Mouse (Mus musculus): ENCODE measurements around the gene Dusp13. TPM values are rescaled to one million over a fixed set of nuclear protein-coding genes. Genes with fewer than 3 reads are reported as not detected.

Dusp13 gene
- polyA plus RNA-seq, 2 experiments = 0.04 TPM; not detected in 1

DNA sequence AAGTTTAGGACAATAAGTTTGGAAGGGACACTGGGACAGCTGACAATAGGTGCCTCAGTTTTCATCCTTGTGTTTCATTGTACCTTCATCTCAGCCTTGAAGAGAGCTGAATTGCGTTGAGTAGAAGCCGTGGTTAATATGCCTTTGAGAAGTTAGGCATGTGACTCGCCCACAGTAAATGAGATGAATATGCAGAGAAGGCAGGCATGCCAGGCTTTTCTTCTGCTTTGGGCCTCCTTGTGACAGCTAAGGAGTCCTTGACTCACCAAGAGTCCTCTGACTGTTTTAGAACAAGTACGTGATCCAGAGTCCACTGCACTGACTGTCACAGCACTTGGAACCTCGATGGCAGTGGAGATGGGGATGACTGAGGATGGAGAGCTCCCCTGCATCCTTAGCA is 37.1 kb upstream of the Dusp13 start:
- H3K4me2 ChIP-seq (ENCODE audit: low read depth) = no peak overlapping the region
- no peak overlapping the region for H3K27ac ChIP-seq
- H3K27me3 ChIP-seq (ENCODE audit: control insufficient read depth, insufficient read depth, low read length) = no peaks in the 10 kb centered on the region
- H3K36me3 ChIP-seq (replicated peaks; ENCODE audit: control insufficient read depth, insufficient read depth, low read depth) = peaks cover 5% of the 10 kb centered on the region
- WGBS (ENCODE audit: insufficient replicate concordance) = 79% methylated on average over 5 of the region's 5 CpGs
- no peak overlapping the region for H3K4me3 ChIP-seq (ENCODE audit: insufficient read depth in 1 of 2, low read depth in 2 of 2, low read length in 2 of 2)
- H3K4me1 ChIP-seq (replicated peaks; ENCODE audit: control insufficient read depth in 2 of 2, insufficient read depth in 2 of 2, low read length in 1 of 2) = no peaks in the 10 kb centered on the region
- no peak for TF ChIP-seq CTCF (IDR thresholded peaks at IDR 0.05; ENCODE audit: low read depth)
- no peak for TF ChIP-seq EP300 (IDR thresholded peaks at IDR 0.05; ENCODE audit: low read depth)
- no peak overlapping the region for H3K9ac ChIP-seq (replicated peaks)
- DNase-seq (ENCODE audit: low read depth in 3 of 3, low spot score in 3 of 3) (no peak), ATAC-seq (ENCODE audit: insufficient read depth) (no peak)
- no peaks in the 10 kb centered on the region for H3K9me3 ChIP-seq (ENCODE audit: control insufficient read depth, low read length)

DNA sequence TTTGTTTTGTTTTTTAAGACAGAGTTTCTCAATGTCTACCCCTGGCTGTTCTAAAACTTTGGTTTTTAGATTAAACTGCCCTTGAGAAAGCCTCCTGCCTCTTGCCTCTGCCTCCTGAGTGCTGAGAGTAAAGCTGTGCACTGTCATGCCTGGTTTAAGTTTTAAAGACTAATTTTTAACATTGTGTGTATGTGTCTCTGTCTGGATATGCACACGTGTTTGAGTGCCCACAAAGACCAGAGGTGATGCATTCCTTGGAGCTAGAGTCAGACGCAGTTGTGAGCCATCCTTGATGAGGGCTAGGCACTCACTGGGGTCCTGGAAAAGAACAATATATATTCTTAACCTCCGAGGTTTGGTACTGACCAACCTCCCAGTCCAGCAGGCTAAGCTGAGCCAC is 36.4 kb upstream of the Dusp13 start:
- DNase-seq (ENCODE audit: low read depth in 3 of 3, low spot score in 3 of 3) (no peak), ATAC-seq (ENCODE audit: insufficient read depth) (no peak)
- WGBS (ENCODE audit: insufficient replicate concordance) = 73% methylated on average over 3 of the region's 3 CpGs
- TF ChIP-seq EP300 (IDR thresholded peaks at IDR 0.05; ENCODE audit: low read depth) = no peak
- TF ChIP-seq CTCF (IDR thresholded peaks at IDR 0.05; ENCODE audit: low read depth) = no peak
- H3K9ac ChIP-seq (replicated peaks) = no peak overlapping the region
- H3K36me3 ChIP-seq (replicated peaks; ENCODE audit: control insufficient read depth, insufficient read depth, low read depth) = peaks cover 5% of the 10 kb centered on the region
- H3K27ac ChIP-seq = no peak overlapping the region
- no peak overlapping the region for H3K4me2 ChIP-seq (ENCODE audit: low read depth)
- H3K4me3 ChIP-seq (ENCODE audit: insufficient read depth in 1 of 2, low read depth in 2 of 2, low read length in 2 of 2) = no peak overlapping the region
- no peaks in the 10 kb centered on the region for H3K4me1 ChIP-seq (replicated peaks; ENCODE audit: control insufficient read depth in 2 of 2, insufficient read depth in 2 of 2, low read length in 1 of 2)
- no peaks in the 10 kb centered on the region for H3K9me3 ChIP-seq (ENCODE audit: control insufficient read depth, low read length)
- no peaks in the 10 kb centered on the region for H3K27me3 ChIP-seq (ENCODE audit: control insufficient read depth, insufficient read depth, low read length)

DNA sequence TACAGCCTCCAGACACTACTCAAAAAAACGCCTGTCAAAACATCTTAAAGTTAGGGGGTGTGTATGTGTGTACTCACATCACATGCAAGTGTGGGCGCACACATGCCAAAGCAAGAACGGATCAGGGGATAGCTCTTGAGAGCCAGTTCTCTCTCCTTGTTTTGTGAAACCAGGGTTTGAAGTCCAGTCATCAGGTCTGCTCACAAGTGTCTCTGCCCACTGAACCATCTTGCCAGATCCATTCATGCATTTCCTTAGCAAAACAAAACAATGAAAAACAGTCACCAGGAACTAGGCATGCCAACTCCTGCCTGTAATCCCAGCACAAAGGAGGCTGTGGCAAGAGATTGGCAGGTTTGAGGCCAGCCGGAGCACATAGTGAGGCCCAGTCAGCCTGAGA is 35.5 kb upstream of the Dusp13 start:
- H3K27me3 ChIP-seq (ENCODE audit: control insufficient read depth, insufficient read depth, low read length) = no peaks in the 10 kb centered on the region
- peaks cover 5% of the 10 kb centered on the region; the same call in 1 of the 2 replicates for H3K36me3 ChIP-seq (replicated peaks; ENCODE audit: control insufficient read depth, insufficient read depth, low read depth)
- no peaks in the 10 kb centered on the region for H3K9me3 ChIP-seq (ENCODE audit: control insufficient read depth, low read length)
- TF ChIP-seq EP300 (IDR thresholded peaks at IDR 0.05; ENCODE audit: low read depth) (no peak), CTCF (IDR thresholded peaks at IDR 0.05; ENCODE audit: low read depth) (no peak)
- DNase-seq (ENCODE audit: low read depth in 3 of 3, low spot score in 3 of 3) (no peak), ATAC-seq (ENCODE audit: insufficient read depth) (no peak)
- no peak overlapping the region for H3K27ac ChIP-seq
- H3K4me3 ChIP-seq (ENCODE audit: insufficient read depth in 1 of 2, low read depth in 2 of 2, low read length in 2 of 2) = no peak overlapping the region
- H3K4me2 ChIP-seq (ENCODE audit: low read depth) = no peak overlapping the region
- 76% methylated on average over 4 of the region's 4 CpGs for WGBS (ENCODE audit: insufficient replicate concordance)
- H3K4me1 ChIP-seq (replicated peaks; ENCODE audit: control insufficient read depth in 2 of 2, insufficient read depth in 2 of 2, low read length in 1 of 2) = no peaks in the 10 kb centered on the region
- no peak overlapping the region for H3K9ac ChIP-seq (replicated peaks)

DNA sequence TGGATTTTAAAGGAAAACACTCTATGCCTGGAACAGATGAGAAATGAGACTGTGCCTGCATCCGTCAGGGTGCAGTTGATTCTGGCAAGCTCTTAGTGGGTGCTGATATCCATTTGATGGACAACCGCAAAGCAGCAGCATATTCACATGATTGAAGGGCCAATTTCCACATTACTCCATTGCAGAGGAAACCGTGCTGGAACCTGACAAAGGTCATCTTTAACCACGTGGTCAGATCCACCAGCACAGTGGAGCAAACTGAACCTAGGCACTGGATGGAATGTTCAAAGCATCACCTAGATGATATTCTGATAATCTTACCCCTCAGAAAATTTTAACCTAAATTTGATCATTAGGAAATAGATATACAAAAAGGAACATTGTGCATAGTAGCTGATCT is 25.2 kb upstream of the Dusp13 start:
- 72% methylated on average over 4 of the region's 4 CpGs for WGBS (ENCODE audit: insufficient replicate concordance)
- Histone ChIP-seq H3K4me1 (replicated peaks; ENCODE audit: control insufficient read depth in 2 of 2, insufficient read depth in 2 of 2, low read length in 1 of 2) (no peaks in the 10 kb centered on the region), H3K9me3 (ENCODE audit: control insufficient read depth, low read length) (no peaks in the 10 kb centered on the region), H3K4me2 (ENCODE audit: low read depth) (no peak overlapping the region), H3K27me3 (ENCODE audit: control insufficient read depth, insufficient read depth, low read length) (no peaks in the 10 kb centered on the region), H3K4me3 (ENCODE audit: insufficient read depth in 1 of 2, low read depth in 2 of 2, low read length in 2 of 2) (no peak overlapping the region), H3K9ac (replicated peaks) (no peak overlapping the region), H3K27ac (no peak overlapping the region), H3K36me3 (replicated peaks; ENCODE audit: control insufficient read depth, insufficient read depth, low read depth) (no peaks in the 10 kb centered on the region; the same call in 1 of the 2 replicates)
- no peak for TF ChIP-seq EP300 (IDR thresholded peaks at IDR 0.05; ENCODE audit: low read depth)
- TF ChIP-seq CTCF (IDR thresholded peaks at IDR 0.05; ENCODE audit: low read depth) = no peak
- DNase-seq (ENCODE audit: low read depth in 3 of 3, low spot score in 3 of 3) = no peak
- ATAC-seq (ENCODE audit: insufficient read depth) = no peak

DNA sequence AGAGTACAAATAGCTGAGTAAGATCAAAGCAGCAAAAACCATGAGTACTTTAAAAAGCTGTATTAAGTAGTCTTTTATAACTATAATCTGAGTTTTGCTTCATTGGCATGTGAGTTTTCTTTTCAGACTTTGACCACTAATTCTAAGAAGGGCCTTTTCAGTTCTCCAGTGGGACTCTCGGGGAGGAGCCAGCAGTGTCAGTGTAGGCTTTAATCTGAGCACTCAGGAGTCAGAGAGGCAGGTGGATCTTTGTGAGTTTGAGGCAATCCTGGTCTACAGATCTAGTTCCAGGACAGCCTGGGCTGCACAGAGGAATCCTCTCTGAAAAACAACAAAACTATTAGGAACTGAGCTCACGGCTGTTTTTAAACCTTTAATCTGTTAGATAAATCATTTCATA is 23.0 kb upstream of the Dusp13 start:
- WGBS (ENCODE audit: insufficient replicate concordance) = 55% methylated on average over 2 of the region's 2 CpGs
- ATAC-seq (ENCODE audit: insufficient read depth) (no peak), DNase-seq (ENCODE audit: low read depth in 3 of 3, low spot score in 3 of 3) (no peak)

More for the DNA sequence above, 23.0 kb upstream of the Dusp13 start:
- TF ChIP-seq CTCF (IDR thresholded peaks at IDR 0.05; ENCODE audit: low read depth) (no peak), EP300 (IDR thresholded peaks at IDR 0.05; ENCODE audit: low read depth) (no peak)
- no peak overlapping the region for H3K4me2 ChIP-seq (ENCODE audit: low read depth)
- no peak overlapping the region for H3K4me3 ChIP-seq (ENCODE audit: insufficient read depth in 1 of 2, low read depth in 2 of 2, low read length in 2 of 2)
- H3K27ac ChIP-seq = no peak overlapping the region
- no peak overlapping the region for H3K9ac ChIP-seq (replicated peaks)
- no peaks in the 10 kb centered on the region for H3K36me3 ChIP-seq (replicated peaks; ENCODE audit: control insufficient read depth, insufficient read depth, low read depth)
- H3K4me1 ChIP-seq (replicated peaks; ENCODE audit: control insufficient read depth in 2 of 2, insufficient read depth in 2 of 2, low read length in 1 of 2) = no peaks in the 10 kb centered on the region
- H3K9me3 ChIP-seq (ENCODE audit: control insufficient read depth, low read length) = no peaks in the 10 kb centered on the region
- H3K27me3 ChIP-seq (ENCODE audit: control insufficient read depth, insufficient read depth, low read length) = no peaks in the 10 kb centered on the region

Measured in liver, embryonic 14.5 days (tissue).